Mouse (Mus musculus): ENCODE results near the gene Bola1.
"Not testable (repeated sequence)": the region's sequence is repeated elsewhere in the genome, so short reads cannot be mapped to it uniquely, and the experiment has no call there.

Gene Bola1

DNA sequence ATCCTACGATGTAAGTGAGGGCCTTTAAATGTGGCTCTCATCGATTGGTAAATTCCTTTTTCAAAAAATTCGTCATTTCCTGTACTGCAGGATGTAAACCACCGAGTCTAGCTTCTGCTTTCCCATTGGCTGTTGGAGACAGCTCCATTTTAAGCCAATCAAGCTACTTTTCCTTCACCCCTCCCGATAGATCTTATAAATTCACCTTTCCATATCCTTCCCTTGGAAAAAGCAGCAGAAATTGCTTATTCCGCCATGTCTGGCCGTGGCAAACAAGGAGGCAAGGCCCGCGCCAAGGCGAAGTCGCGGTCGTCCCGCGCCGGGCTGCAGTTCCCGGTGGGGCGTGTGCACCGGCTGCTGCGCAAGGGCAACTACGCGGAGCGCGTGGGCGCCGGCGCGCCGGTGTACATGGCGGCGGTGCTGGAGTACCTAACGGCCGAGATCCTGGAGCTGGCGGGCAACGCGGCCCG, at the start of gene Bola1, which contains the start of gene Hist2h2ab:
Gene Bola1 (minus strand): TSS at position 49 of the 470 bp plus-strand sequence.
Gene Hist2h2ab (plus strand): TSS at position 205 of the 470 bp plus-strand sequence.
- peak; percentile 66 to 67 for DNase-seq (ENCODE audit: low spot score in 2 of 2)

DNA sequence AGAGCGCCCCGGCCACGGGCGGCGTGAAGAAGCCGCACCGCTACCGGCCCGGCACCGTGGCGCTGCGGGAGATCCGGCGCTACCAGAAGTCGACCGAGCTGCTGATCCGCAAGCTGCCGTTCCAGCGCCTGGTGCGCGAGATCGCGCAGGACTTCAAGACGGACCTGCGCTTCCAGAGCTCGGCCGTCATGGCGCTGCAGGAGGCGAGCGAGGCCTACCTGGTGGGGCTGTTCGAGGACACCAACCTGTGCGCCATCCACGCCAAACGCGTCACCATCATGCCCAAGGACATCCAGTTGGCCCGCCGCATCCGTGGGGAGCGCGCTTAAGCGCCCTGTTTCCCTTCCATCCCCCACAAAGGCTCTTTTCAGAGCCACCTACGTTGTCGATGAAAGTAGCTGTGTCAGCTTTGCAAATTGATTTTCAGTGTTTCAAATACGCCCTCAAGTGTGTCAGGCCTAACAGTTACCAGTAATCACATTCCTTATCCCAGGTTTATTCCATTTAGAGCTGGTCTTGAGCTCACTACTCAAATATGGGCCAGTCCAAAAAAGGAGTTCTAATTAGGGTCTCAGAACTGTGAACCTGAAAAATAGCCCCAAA, 49.4 kb upstream of the Bola1 start:
- not testable (repeated sequence) for DNase-seq (ENCODE audit: low spot score in 2 of 2)

DNA sequence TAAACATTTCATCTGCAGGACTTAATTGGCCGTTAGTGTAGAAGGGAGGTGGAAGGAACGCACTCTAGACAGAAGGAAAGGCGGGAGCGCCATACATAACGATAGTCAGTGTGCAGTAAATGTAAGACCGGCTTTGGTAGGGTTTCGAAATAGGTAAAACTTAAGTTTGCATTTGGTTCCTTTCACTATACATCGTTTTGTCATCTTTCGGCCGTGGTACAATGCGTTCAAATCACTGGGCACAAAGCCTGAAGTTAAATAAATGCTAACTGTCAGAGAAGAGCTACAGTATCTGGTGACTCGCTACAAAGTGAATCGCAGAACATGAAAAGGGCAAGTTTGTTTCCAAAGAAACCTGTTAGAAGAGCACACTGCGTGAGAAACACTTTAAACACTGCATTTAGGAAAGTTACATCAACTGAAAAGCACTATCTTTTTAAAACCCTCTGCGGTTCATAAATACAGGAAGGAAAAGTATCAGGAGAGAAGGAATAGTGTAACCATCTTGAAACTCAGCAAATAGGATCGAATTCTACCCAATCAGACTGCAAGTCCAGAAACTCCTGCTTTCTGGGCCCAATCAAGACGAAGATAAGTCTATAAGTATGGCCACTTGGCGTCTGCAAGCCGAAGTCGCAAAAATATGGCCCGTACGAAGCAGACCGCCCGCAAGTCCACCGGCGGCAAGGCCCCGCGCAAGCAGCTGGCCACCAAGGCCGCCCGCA, 48.7 kb upstream of the Bola1 start, which contains the start of gene Hist2h3b:
Gene Hist2h3b (plus strand): TSS at position 604 of the 725 bp plus-strand sequence.
- peak; percentile 70 to 72 for DNase-seq (ENCODE audit: low spot score in 2 of 2)

DNA sequence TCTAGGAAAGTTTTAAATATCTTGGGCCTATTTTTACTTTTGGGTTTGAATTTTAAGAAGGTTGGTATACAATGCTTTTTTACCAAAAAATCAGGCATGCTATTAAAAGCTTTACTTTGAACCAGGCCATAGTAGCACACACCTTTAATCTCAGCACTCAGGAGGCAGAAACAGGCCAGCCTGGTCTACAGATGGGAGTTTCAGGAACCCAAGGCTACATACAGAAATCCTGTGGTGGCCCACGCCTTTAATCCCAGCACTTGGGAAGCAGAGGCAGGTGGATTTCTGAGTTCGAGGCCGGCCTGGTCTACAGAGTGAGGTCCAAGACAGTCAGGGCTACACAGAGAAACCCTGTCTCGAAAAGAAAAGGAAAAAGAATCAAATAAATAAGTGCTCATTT, 48.0 kb upstream of the Bola1 start:
- DNase-seq (ENCODE audit: low spot score in 2 of 2) = no peak

DNA sequence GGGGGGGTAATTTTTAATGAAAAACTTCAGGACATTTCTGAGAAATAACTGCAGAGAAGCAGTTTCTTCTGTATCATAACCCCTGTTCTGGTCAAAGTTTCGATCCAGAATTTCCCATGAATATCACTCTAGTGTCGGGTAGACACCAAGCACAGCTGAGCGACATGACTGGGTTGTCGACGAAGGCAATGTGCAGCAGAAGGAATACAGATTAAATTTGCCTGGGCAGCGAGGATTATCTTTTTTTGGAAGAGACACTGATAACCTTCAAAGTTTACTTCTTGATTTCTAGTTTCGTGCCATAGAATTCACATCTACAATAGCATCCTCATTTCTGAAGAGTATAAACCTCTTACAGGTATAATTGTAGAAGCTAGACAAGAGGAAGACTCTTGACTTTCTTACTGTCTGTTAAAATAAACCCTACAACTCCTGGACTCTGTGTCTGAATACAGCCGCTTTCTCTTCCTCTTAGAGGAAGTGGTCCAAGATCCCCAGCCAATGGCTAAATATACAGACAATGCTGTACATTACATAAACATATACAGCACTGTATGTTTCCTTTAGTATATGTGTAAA, 46.7 kb upstream of the Bola1 start:
- no peak for DNase-seq (ENCODE audit: low spot score in 2 of 2)

DNA sequence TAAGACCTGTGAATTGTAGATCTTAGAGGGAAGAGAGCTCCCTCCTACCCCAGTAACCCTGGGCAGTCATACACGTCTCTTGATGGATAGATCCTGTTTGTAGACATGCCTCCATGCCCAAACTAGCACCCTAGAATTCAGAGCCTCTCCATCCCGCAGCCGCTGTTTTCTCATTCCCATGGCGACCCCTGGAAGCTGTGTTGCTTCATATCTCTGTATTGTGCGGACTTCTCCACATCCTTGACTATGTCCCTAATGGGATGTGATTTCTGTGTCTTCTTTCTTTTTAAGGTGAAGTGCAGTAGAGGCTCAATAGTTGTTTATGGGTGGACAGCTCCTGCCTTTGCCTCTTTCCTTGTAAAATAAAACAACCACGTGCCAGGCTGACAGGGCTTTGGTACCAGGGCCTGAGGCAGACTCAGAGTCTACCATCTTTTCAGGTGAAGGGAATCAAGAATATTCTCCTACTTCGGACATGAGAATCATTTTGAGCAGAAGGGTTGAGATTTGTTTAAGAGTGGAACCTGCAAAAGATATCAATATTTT, 45.0 kb upstream of the Bola1 start:
- DNase-seq (ENCODE audit: low spot score in 2 of 2) = no peak

DNA sequence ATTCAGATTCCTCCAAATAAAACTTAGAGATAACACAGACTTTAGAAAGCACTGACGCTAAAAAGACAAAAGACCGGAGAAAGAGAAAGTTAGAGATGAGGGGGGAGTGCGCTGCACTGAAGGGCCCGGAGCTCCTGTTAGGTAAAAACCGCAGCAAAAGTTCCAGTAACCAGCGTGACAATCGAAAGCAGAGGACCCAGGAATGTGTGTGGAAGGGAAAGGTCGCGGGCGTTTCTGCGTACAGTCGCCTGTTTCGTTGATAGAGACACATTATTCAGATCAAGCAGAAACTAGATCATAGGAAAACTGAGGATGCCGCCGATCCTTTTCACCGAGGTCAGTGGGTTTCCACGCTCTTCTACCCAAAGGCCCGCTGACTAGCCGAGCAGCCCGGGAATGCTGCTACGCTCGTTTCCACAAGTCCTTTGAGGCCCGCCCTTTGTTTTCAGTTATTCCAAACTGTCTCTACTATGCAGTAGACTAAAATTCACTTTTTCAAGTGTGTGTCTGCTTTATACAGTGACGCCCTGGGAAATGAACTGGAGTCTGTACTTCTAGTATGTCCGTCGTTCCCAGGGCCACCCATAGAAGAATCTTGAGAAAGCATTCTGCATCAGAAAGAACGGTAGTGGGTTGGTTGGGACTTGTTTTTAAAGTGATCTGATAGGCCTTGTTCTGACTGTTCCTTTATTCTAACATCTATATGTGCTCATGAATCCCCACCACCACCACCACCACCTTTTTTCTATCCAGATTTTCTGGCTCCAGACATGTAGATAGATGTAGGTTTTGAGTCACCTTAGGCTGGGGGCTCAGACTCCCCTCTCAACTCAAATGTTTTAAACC, 44.3 kb upstream of the Bola1 start:
- no peak for DNase-seq (ENCODE audit: low spot score in 2 of 2)

DNA sequence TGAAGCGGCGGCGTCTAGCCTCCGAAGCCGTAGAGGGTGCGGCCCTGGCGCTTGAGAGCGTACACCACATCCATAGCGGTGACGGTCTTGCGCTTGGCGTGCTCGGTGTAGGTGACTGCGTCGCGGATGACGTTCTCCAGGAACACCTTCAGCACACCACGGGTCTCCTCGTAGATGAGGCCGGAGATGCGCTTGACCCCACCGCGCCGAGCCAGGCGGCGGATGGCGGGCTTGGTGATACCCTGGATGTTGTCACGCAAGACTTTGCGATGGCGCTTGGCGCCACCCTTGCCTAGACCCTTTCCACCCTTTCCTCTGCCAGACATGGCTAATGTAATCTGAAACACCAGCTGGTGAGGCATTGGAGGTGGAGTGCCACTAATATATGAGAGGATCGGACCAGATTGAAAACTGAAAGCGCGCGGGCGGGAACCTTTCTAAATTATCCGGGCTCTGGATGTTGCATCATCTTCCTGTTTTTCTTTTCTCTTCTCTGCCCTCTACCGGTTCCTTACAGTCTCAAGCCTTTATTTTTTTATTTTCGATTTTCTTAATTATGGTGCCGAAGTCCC, 43.6 kb upstream of the Bola1 start, which contains the start of gene Hist2h4:
Gene Hist2h4 (minus strand): TSS at position 333 of the 572 bp plus-strand sequence.
- DNase-seq (ENCODE audit: low spot score in 2 of 2) = peak; percentile 98 to 99

DNA sequence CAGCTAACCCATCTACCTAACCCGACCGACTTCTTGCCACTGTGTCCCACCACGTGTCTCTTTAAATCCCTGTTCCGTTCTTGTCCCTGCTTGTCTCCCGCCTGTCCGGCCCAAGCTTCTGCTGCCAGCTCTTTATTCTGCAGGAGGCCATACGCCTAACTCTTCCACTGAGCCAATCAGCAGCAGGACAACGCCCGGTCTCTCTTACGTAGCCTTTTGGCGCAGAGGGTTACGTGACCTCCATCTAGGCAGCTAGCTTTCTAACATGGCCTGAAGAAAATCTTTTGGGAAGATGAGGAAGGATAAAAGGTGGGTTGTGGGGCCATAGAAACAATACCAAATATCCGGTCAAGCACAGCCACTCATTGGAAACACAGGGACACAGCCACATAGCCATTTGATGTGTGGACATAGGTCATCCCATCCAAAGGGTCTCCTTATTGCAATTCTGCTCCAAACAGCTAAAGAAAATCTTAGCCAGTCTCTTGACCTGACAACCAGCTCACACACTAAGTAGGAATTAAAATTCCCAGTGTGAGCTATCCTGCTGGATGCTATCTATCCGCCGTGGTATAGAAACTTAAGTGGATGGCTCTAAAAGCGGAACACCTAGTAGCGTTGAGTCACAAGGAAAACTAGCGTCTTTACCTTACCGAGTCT, 42.8 kb upstream of the Bola1 start:
- DNase-seq (ENCODE audit: low spot score in 2 of 2) = peak; percentile 64 to 70

DNA sequence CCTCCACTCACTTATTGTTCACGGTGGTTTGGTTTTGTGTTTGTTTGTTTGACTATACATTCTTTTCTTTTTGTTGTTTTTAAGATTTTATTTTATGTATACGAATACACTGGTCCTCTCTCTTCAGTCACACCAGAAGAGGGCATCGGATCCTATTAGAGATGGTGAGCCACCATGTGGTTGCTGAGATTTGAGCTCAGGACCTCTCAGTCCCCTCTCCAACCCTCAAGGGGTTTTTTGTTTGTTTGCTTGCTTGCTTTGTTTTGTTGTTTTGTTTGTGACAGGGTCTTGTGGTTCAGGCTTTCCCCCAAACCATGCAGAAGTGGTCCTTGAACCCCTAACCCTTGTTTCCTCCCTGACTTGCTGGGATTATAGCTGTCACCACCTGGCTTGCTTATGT, 42.1 kb upstream of the Bola1 start:
- DNase-seq (ENCODE audit: low spot score in 2 of 2) = no peak

DNA sequence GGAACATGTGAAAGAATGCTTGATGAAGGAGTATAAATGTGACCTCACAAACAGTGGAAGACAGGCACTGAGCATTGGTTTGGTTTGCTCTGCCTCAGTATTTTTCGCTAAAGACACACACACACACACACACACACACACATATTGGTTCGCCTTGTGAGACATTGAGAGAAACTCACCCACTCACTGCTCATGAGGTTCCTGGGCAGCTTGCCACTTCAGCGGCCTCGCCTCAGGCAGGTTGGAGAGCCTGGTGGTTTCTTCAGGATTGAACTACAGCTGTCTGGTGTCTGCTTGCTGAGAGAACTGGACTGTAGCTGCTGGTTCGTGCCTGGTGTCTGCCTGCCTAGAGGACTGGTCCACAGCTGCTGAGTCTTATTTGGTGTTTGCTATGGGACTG, 40.7 kb upstream of the Bola1 start:
- no peak for DNase-seq (ENCODE audit: low spot score in 2 of 2)

DNA sequence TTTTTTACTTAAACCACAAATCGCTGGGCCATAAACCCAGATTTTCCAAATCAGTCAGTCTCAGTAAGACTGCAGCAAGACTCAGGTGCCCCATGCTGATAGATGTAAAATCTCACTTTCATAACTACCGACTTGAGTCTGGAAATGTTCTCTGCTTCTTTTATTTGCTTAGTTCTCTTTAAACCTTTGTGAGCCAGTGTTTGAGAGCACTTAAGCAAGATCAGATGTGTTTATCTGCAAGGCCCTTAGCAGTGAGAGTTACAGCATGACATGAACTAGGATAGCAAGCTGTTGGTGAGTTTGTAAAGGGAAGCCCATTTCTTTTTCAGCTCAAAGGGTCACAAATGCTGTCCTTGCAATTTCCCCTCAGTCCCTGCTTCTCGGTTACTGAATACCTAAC, 37.7 kb upstream of the Bola1 start:
- DNase-seq (ENCODE audit: low spot score in 2 of 2) = no peak

DNA sequence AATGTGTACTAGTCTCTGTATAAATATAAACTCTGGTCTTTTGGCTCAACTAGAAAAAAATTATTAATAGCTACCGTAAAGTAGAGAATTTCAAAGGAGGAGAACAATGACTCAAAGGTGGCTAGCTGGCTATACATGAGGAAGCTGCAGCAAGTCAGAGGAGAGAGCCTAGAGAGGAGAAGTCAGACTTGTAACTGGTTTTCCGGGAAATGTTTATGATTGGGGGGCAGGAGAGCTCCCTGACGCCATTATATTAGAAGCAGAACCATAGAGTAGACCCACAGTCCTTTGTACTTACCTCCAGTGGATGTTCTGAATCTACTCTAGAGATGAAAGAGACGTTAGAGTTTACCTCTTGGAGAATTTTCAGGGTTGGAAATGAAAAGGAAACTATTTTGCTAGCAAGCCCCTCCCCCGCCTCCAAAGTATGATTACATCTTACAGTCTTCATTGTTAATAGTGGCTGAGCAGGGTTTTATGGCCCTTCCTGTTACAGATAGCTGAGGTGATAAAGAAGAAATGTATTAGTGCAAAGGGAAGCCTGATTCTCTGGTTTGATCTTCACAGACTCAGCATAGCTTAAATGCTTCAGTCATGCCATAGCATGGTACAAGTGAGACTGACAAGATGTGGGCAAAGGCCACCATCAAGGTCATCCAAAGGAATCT, 36.6 kb upstream of the Bola1 start:
- no peak for DNase-seq (ENCODE audit: low spot score in 2 of 2)

DNA sequence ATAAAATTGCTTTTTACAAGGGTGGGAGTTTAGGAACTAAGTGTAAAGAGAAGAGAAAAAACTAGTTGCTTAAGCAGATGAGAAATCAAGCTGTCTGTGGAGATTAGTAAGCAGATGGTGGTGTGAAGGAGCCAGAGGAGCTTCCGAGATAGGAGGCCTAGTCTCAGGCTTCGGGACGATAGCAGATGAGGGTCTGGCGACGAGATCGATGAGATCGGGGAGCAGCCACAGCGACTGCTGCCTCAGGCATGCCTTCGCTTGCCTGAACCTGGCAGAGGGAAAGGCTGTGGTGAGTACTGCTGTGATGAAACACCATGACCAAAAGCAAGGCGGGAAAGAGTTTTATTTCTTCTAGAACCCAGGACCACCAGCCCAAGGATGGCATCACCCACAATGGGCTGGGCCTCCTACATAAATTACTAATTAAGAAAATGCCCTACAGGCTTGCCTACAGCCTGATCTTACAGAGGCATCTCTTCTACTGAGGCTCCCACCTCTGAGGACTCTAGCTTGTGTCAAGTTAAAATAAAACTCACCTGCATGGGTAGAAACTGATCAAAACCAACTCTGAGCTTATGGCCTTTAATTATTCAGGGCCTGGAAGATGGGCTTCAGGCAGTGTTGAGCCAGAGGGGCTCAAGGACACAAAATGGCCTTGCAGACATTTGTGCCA, 35.3 kb upstream of the Bola1 start:
- no peak for DNase-seq (ENCODE audit: low spot score in 2 of 2)

DNA sequence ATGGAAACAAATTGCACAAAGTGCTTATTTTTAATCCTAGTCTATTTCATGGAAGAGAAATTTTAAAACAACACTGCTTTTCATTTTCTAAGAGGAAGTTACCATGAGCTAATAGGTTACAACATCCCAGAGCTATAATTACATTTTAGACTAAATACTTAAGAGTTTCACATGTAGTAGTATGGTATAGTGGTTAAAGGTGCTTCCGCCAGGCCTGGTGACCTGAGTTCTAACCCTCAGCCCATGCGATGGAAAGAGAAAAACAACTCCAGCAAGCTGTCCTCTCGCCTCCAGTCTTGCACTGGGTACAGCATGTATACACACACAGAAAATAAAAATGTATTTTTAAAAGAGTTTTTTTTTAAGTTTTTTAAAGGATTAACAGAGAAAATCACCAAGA, 32.3 kb upstream of the Bola1 start:
- no peak for DNase-seq (ENCODE audit: low spot score in 2 of 2)

DNA sequence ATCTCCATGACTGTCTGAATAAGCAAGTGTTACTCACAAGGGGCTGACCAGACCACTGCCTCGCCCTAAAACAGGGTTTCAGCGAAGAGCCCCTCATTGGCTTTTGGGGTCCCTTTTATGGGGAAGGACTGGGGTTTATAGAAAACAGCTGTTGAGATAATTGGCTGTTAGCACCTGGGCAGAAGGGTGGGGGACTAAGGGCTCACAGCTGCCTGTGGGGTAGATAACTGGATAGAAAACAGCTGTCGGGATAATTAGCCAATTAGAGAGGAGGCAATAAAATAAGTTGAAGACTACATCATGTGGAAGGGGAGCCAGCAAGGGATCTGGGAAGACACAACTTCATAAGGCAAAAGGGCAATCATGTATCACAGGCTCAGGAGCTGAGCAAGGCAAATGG, 31.4 kb upstream of the Bola1 start:
- no peak for DNase-seq (ENCODE audit: low spot score in 2 of 2)

DNA sequence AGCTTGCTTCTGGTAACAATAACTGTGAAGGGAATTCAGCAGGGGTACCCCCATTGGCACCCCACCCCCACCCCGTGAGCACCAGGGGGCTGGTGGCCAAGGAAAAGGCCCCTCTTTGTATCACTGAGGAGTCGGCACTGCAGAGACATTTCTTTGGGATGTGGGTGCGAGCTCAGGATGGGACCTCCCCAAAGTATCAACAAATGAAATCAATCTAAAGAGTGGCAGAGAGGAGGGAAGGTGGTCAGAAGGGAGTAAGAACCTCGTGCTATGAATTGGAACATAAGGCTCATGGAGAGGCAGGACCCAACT, 29.5 kb upstream of the Bola1 start:
- no peak for DNase-seq (ENCODE audit: low spot score in 2 of 2)

DNA sequence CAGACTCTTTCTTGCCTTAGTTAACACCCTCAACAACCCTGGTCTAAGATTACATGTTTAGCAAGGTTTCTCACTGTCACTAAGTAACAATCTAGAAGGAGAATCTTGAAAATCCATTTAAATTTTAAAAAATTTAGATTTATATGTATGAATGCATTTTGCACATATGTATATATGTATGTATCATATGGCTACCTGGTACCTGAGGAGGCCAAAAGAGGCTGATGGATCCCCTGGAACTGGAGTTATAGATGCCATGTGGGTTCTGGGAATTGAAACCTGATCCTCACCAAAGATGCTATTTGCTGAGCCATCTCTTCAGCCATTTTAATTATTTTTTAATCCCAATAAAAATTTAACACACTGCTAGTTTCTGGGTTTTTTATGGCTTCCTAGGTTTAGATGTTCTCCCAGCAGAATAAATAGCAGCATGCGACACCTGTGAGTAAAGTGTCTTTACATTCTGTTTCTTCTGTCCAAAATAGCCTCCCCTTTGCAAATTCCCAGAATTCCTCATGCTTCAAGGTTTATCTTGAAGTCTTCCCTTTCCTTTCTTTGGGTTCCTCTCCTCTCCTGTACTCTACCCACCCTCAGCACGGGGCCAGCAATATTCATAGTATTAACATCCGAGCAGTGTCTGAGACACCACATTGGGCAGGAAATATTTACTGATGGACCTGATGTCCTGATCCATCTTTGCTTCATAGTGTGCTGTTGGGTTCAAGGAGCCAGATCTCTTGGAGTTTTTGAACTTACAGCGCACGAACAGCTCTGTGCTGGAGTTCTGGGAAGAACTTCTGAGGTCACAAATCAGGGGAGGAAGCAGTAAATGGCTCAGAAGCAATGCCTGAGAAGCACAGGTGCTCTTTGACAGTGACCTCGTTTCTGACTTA, 28.9 kb upstream of the Bola1 start:
- no peak for DNase-seq (ENCODE audit: low spot score in 2 of 2)

All from frontal cortex, postnatal 25 days (tissue).